Mouse (Mus musculus) adrenal gland, postnatal 4 days (tissue): ENCODE measurements at regions not wholly inside any gene's neighbourhood (a gene's known extent, or its start where the extent isn't known, plus 50 kb on each side); places are given as distances from the start of the nearest gene placed in this dataset.
A peak's percentile ranks its signal among the peaks of the same experiment; 100 is the strongest.

ENCODE experiments used
- DNase-seq, 2 experiments: peaks; one replicate each; pipeline ENCODE4 v3.0.0; 2021 to 2022; ENCODE audit warnings: low spot score in 2 of 2, mixed read lengths in 2 of 2

GRCm38 (mm10) chr2:133020173-133020837, 74.6 kb upstream of the Fermt1 start:
- peak; percentile 16 to 29 for DNase-seq

GRCm38 (mm10) chr2:133021244-133021643, 75.5 kb upstream of the Fermt1 start:
- DNase-seq, result no peak

- DNase-seq, result no peak
These were observed 81.3 kb upstream of the Fermt1 start for GRCm38 (mm10) chr2:133027038-133027437.

- DNase-seq, result no peak
These were observed 89.7 kb upstream of the Fermt1 start for GRCm38 (mm10) chr2:133035421-133035820.

GRCm38 (mm10) chr2:133040708-133041107, 95.0 kb upstream of the Fermt1 start:
- no peak for DNase-seq

GRCm38 (mm10) chr2:133077698-133078356, 132.1 kb upstream of the Fermt1 start:
- DNase-seq, result no peak

GRCm38 (mm10) chr2:133090976-133091375, 145.3 kb upstream of the Fermt1 start:
- no peak for DNase-seq

- DNase-seq, result peak; percentile 34 to 39
These were observed 167.9 kb upstream of the Fermt1 start for GRCm38 (mm10) chr2:133113642-133114041.

GRCm38 (mm10) chr2:133118651-133119050, 172.9 kb upstream of the Fermt1 start:
- DNase-seq, result peak in 1 of 2 experiments; percentile 16

GRCm38 (mm10) chr2:133125212-133125801, 179.6 kb upstream of the Fermt1 start:
- DNase-seq, result no peak

GRCm38 (mm10) chr2:133134878-133135277, 189.2 kb upstream of the Fermt1 start:
- DNase-seq, result no peak

GRCm38 (mm10) chr2:133138877-133139276, 193.2 kb upstream of the Fermt1 start:
- DNase-seq, result no peak

- no peak for DNase-seq
These were observed 195.8 kb upstream of the Fermt1 start for GRCm38 (mm10) chr2:133141341-133142035.

- no peak for DNase-seq
These were observed 206.8 kb upstream of the Fermt1 start for GRCm38 (mm10) chr2:133152461-133152860.

GRCm38 (mm10) chr2:133156537-133156936, 210.8 kb upstream of the Fermt1 start:
- DNase-seq, result no peak

GRCm38 (mm10) chr2:133158206-133158605, 212.5 kb upstream of the Fermt1 start:
- DNase-seq, result no peak

GRCm38 (mm10) chr2:133159398-133159797, 213.7 kb upstream of the Fermt1 start:
- no peak for DNase-seq

- no peak for DNase-seq
These were observed 230.7 kb upstream of the Fermt1 start for GRCm38 (mm10) chr2:133176411-133176810.

GRCm38 (mm10) chr2:133181216-133181615, 235.5 kb upstream of the Fermt1 start:
- no peak for DNase-seq

GRCm38 (mm10) chr2:133182920-133183319, 237.2 kb upstream of the Fermt1 start:
- no peak for DNase-seq

- DNase-seq, result no peak
These were observed 258.7 kb upstream of the Fermt1 start for GRCm38 (mm10) chr2:133204295-133204866.

GRCm38 (mm10) chr2:133208498-133208897, 262.8 kb upstream of the Fermt1 start:
- DNase-seq, result no peak
